Mouse (Mus musculus): ENCODE measurements around the gene Lgals3bp.

- TF ChIP-seq CTCF (IDR thresholded peaks at IDR 0.05) (no peak), EP300 (IDR thresholded peaks at IDR 0.05; ENCODE audit: insufficient read depth, low read depth, low read length) (no peak), POLR2A (IDR thresholded peaks at IDR 0.05; ENCODE audit: insufficient read depth, low read depth, low read length) (no peak)
Measured at GRCm38 (mm10) chr11:118364021-118364420, 37.9 kb downstream of the Lgals3bp start.

Measured in heart, adult 2 months (tissue).